Mouse (Mus musculus) ES-E14 (cell line): ENCODE data around the gene Spns2.

Source experiments
- CHD2 ChIP-seq: IDR thresholded peaks from 2 replicates; pipeline ENCODE4 v1.6.1; 2014; ENCODE audit warnings: mild to moderate bottlenecking, low read depth, low read length, inconsistent platforms
- HCFC1 ChIP-seq: IDR thresholded peaks from 2 replicates; pipeline ENCODE4 v1.6.1; 2012; ENCODE audit warnings: low read length, inconsistent platforms, borderline replicate concordance; ENCODE audit not compliant: insufficient read depth
- MAFK ChIP-seq: IDR thresholded peaks from 2 replicates; pipeline ENCODE4 v1.6.1; 2014; ENCODE audit warnings: mild to moderate bottlenecking, low read depth, low read length, inconsistent platforms; ENCODE audit not compliant: insufficient read depth
- ZC3H11A ChIP-seq: IDR thresholded peaks from 2 replicates; pipeline ENCODE4 v1.6.1; 2012; ENCODE audit warnings: low read depth, mild to moderate bottlenecking, inconsistent platforms, low read length, borderline replicate concordance

DNA sequence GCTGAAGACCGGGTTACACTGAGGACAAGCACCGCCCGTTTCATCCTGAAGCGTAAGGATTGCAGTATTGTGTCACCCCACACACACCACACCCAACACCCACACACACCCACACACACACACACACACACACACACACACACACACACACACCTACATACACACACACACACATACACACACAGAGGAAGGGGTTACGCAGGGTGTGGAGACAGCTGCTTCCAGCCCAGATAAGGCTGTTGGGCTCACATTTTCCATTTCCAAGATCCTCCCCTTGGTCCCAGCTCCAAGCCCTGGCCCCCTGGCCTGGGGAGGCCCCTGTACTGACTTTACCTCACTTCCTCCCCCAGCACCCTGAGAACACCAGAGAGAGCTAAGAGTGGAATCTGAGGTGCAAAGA lies 73.0 kb downstream of the Spns2 start:
- no peak for TF ChIP-seq MAFK
- TF ChIP-seq CHD2 = no peak
- no peak for TF ChIP-seq ZC3H11A
- no peak for TF ChIP-seq HCFC1
